Mouse (Mus musculus) G1E (cell line): Measurements from ENCODE around the gene Dpp8.

Source experiments
- CTCF ChIP-seq: IDR thresholded peaks from 2 replicates; pipeline ENCODE4 v1.5.1; 2012; ENCODE audit warnings: low read depth, low read length, inconsistent platforms, mixed read lengths
- GATA1 ChIP-seq: IDR thresholded peaks from 2 replicates; pipeline ENCODE4 v1.6.1; 2012; ENCODE audit warnings: borderline replicate concordance, low read length, inconsistent platforms, mixed read lengths
- GATA2 ChIP-seq: IDR thresholded peaks from 2 replicates; pipeline ENCODE4 v1.6.1; 2012; ENCODE audit warnings: low read depth, low read length, inconsistent platforms, borderline replicate concordance
- POLR2AphosphoS5 ChIP-seq: IDR thresholded peaks from 2 replicates; pipeline ENCODE4 v1.6.1; 2012; ENCODE audit warnings: low read depth, low read length, inconsistent platforms; ENCODE audit not compliant: insufficient replicate concordance
- TAL1 ChIP-seq: conservative IDR thresholded peaks from 2 replicates; pipeline ENCODE4 v1.6.1; 2012; ENCODE audit warnings: low read depth, low read length, inconsistent platforms, mixed read lengths

- TF ChIP-seq GATA2: no peak
- TF ChIP-seq CTCF: no peak
- TF ChIP-seq GATA1: no peak
- no peak for TF ChIP-seq POLR2AphosphoS5
- TF ChIP-seq TAL1: no peak
Measured at GRCm38 (mm10) chr9:65018588-65019121, 13.6 kb upstream of the Dpp8 start.
